Mouse (Mus musculus) neural tube, embryonic 15.5 days (tissue): ENCODE data around the gene Rab22a. TPM values are rescaled to one million over a fixed set of nuclear protein-coding genes. Genes with fewer than 3 reads are reported as not detected.
"Not testable (repeated sequence)": the region's sequence is repeated elsewhere in the genome, so short reads cannot be mapped to it uniquely, and the experiment has no call there.

Source experiments
- ATAC-seq: fragments of 200-750 bp; cut with Nextera tagmentation; 2 replicates; pipeline ENCODE4 v1.8.0; 2017; ENCODE audit warnings: mild to moderate bottlenecking, moderate TSS enrichment, moderate library complexity; ENCODE audit not compliant: low FRiP score
- H3K27ac ChIP-seq: fragments of 300-500 bp; sonication (generic); replicated peaks from 2 replicates; pipeline ENCODE4 v1.5.1; 2015; ENCODE audit warnings: mild to moderate bottlenecking, inconsistent platforms
- H3K27me3 ChIP-seq: fragments of 300-500 bp; sonication (generic); replicated peaks from 2 replicates; pipeline ENCODE4 v1.6.1; 2015; ENCODE audit warnings: inconsistent platforms
- H3K36me3 ChIP-seq: fragments of 300-500 bp; sonication (generic); 2 replicates; pipeline ENCODE4 v1.6.1; 2015; ENCODE audit warnings: inconsistent platforms
- H3K4me1 ChIP-seq: fragments of 300-500 bp; sonication (generic); 2 replicates; pipeline ENCODE4 v1.6.1; 2015; ENCODE audit warnings: inconsistent platforms
- H3K4me2 ChIP-seq: fragments of 300-500 bp; sonication (generic); 2 replicates; pipeline ENCODE4 v1.6.1; 2015; ENCODE audit warnings: inconsistent platforms, mild to moderate bottlenecking, moderate library complexity
- H3K4me3 ChIP-seq: fragments of 300-500 bp; sonication (generic); replicated peaks from 2 replicates; pipeline ENCODE4 v1.5.1; 2015; ENCODE audit warnings: mild to moderate bottlenecking, inconsistent platforms
- H3K9ac ChIP-seq: fragments of 300-500 bp; sonication (generic); replicated peaks from 2 replicates; pipeline ENCODE4 v1.6.1; 2015; ENCODE audit warnings: mild to moderate bottlenecking, inconsistent platforms
- H3K9me3 ChIP-seq: fragments of 300-500 bp; sonication (generic); replicated peaks from 2 replicates; pipeline ENCODE4 v1.6.1; 2016; ENCODE audit warnings: inconsistent platforms
- WGBS: fragments of 180-500 bp; shearing (Covaris S2); methylation state at CpG from one replicate; pipeline ENCODE4 v1.1.7; 2015; ENCODE audit warnings: mixed read lengths; 5-methylcytosine and 5-hydroxymethylcytosine counted together
- polyA plus RNA-seq: library from polyadenylated mRNA; unstranded; fragments of >200 nt; fragmentation: Nextera tagmentation; extraction: Ambion mirVana; gene quantifications from 2 replicates; pipeline ENCODE4 v1.2.1, GENCODE M21; 2015

Rab22a gene
- 30.9 and 32.7 TPM in 2 replicates for polyA plus RNA-seq

GRCm38 (mm10) chr2:173659057-173659925 is at the start of gene Rab22a:
TSS of gene Rab22a (plus strand) at chr2:173659760.
- H3K9me3 ChIP-seq, result no peaks in the 10 kb centered on the region
- no peaks in the 10 kb centered on the region for H3K27me3 ChIP-seq
- peak; percentile 98 for ATAC-seq
- H3K4me2 ChIP-seq, result peak within 1 kb of the TSS; percentile 77
- H3K9ac ChIP-seq, result peak within 1 kb of the TSS; percentile 82
- 0 out of 2 replicates have a peak, but pooled peaks cover 7% of the 10 kb centered on the region for H3K36me3 ChIP-seq
- H3K4me3 ChIP-seq, result peak within 1 kb of the TSS; percentile 98
- peaks cover 41% of the 10 kb centered on the region for H3K4me1 ChIP-seq
- WGBS, result under 1% methylated on average over 53 of the region's 55 CpGs
- H3K27ac ChIP-seq, result peak within 1 kb of the TSS; percentile 46

GRCm38 (mm10) chr2:173615378-173616081 is 44.0 kb upstream of the Rab22a start:
- Histone ChIP-seq H3K27me3 (no peaks in the 10 kb centered on the region), H3K4me2 (no peak overlapping the region), H3K9me3 (0 out of 2 replicates have a peak, but pooled peaks cover 4% of the 10 kb centered on the region), H3K27ac (no peak overlapping the region), H3K9ac (no peak overlapping the region), H3K4me3 (no peak overlapping the region), H3K36me3 (no peaks in the 10 kb centered on the region), H3K4me1 (peaks cover 10% of the 10 kb centered on the region; the same call in 1 of the 2 replicates)
- ATAC-seq, result no peak; the same call in 1 of the 2 replicates
- WGBS, result 38% methylated on average over 11 of the region's 11 CpGs

- no peaks in the 10 kb centered on the region for H3K27me3 ChIP-seq
- H3K9ac ChIP-seq, result no peak overlapping the region
- H3K27ac ChIP-seq, result no peak overlapping the region
- H3K9me3 ChIP-seq, result 0 out of 2 replicates have a peak, but pooled peaks cover 4% of the 10 kb centered on the region
- no peak overlapping the region for H3K4me2 ChIP-seq
- H3K4me1 ChIP-seq, result peaks cover 5% of the 10 kb centered on the region; the same call in 1 of the 2 replicates
- 54% methylated on average over 7 of the region's 7 CpGs for WGBS
- ATAC-seq, result no peak
- H3K36me3 ChIP-seq, result no peaks in the 10 kb centered on the region
- no peak overlapping the region for H3K4me3 ChIP-seq
These were observed 43.4 kb upstream of the Rab22a start for GRCm38 (mm10) chr2:173616156-173616555.

- no peak overlapping the region for H3K4me2 ChIP-seq
- H3K9me3 ChIP-seq, result 0 out of 2 replicates have a peak, but pooled peaks cover 4% of the 10 kb centered on the region
- H3K9ac ChIP-seq, result no peak overlapping the region
- no peak overlapping the region for H3K27ac ChIP-seq
- no peaks in the 10 kb centered on the region for H3K27me3 ChIP-seq
- H3K36me3 ChIP-seq, result no peaks in the 10 kb centered on the region
- no peak overlapping the region for H3K4me3 ChIP-seq
- ATAC-seq, result no peak
- H3K4me1 ChIP-seq, result peaks cover 4% of the 10 kb centered on the region; the same call in 1 of the 2 replicates
- 95% methylated on average over 5 of the region's 5 CpGs for WGBS
These were observed 40.4 kb upstream of the Rab22a start for GRCm38 (mm10) chr2:173619132-173619531.

GRCm38 (mm10) chr2:173620645-173621044 is 38.9 kb upstream of the Rab22a start:
- H3K9ac ChIP-seq, result no peak overlapping the region
- no peak overlapping the region for H3K4me2 ChIP-seq
- no peaks in the 10 kb centered on the region for H3K27me3 ChIP-seq
- no peak overlapping the region for H3K4me3 ChIP-seq
- WGBS, result 97% methylated on average over 4 of the region's 4 CpGs
- H3K27ac ChIP-seq, result no peak overlapping the region
- H3K4me1 ChIP-seq, result peaks cover 8% of the 10 kb centered on the region; the same call in 1 of the 2 replicates
- no peak for ATAC-seq
- H3K36me3 ChIP-seq, result no peaks in the 10 kb centered on the region
- H3K9me3 ChIP-seq, result 0 out of 2 replicates have a peak, but pooled peaks cover 4% of the 10 kb centered on the region

GRCm38 (mm10) chr2:173622173-173622601 is 37.4 kb upstream of the Rab22a start:
- H3K4me1 ChIP-seq, result peaks cover 8% of the 10 kb centered on the region; the same call in 1 of the 2 replicates
- H3K9ac ChIP-seq, result no peak overlapping the region
- no peaks in the 10 kb centered on the region for H3K36me3 ChIP-seq
- H3K9me3 ChIP-seq, result no peaks in the 10 kb centered on the region
- H3K4me3 ChIP-seq, result no peak overlapping the region
- H3K27ac ChIP-seq, result no peak overlapping the region
- WGBS, result 34% methylated on average over 7 of the region's 7 CpGs
- H3K4me2 ChIP-seq, result no peak overlapping the region
- ATAC-seq, result no peak
- H3K27me3 ChIP-seq, result no peaks in the 10 kb centered on the region

GRCm38 (mm10) chr2:173624667-173625066 is 34.9 kb upstream of the Rab22a start:
- Histone ChIP-seq H3K9me3 (no peaks in the 10 kb centered on the region), H3K27ac (no peak overlapping the region)
- no peak for ATAC-seq

GRCm38 (mm10) chr2:173625786-173626185 is 33.8 kb upstream of the Rab22a start:
- H3K4me1 ChIP-seq, result peaks cover 8% of the 10 kb centered on the region; the same call in 1 of the 2 replicates
- H3K27ac ChIP-seq, result no peak overlapping the region
- H3K27me3 ChIP-seq, result no peaks in the 10 kb centered on the region
- ATAC-seq, result no peak
- no peak overlapping the region for H3K4me2 ChIP-seq
- H3K9ac ChIP-seq, result no peak overlapping the region
- 92% methylated on average over 3 of the region's 3 CpGs for WGBS
- no peaks in the 10 kb centered on the region for H3K9me3 ChIP-seq
- H3K36me3 ChIP-seq, result no peaks in the 10 kb centered on the region
- H3K4me3 ChIP-seq, result no peak overlapping the region

More at GRCm38 (mm10) chr2:173624667-173625066, 34.9 kb upstream of the Rab22a start:
- Histone ChIP-seq H3K4me1 (peaks cover 8% of the 10 kb centered on the region; the same call in 1 of the 2 replicates), H3K4me3 (no peak overlapping the region), H3K27me3 (no peaks in the 10 kb centered on the region), H3K9ac (no peak overlapping the region), H3K36me3 (no peaks in the 10 kb centered on the region), H3K4me2 (no peak overlapping the region)
- whole genome bisulfite sequencing, result 71% methylated on average over 7 of the region's 7 CpGs

GRCm38 (mm10) chr2:173634106-173634505 is 25.5 kb upstream of the Rab22a start:
- 88% methylated on average over 15 of the region's 15 CpGs for WGBS
- ATAC-seq, H3K9me3 ChIP-seq, H3K9ac ChIP-seq, H3K4me3 ChIP-seq, H3K4me1 ChIP-seq, H3K27me3 ChIP-seq, H3K4me2 ChIP-seq, H3K27ac ChIP-seq, H3K36me3 ChIP-seq: not testable (repeated sequence)

GRCm38 (mm10) chr2:173641370-173641769 is 18.2 kb upstream of the Rab22a start:
- no peak overlapping the region for H3K4me3 ChIP-seq
- no peaks in the 10 kb centered on the region for H3K4me1 ChIP-seq
- H3K36me3 ChIP-seq, result no peaks in the 10 kb centered on the region
- H3K4me2 ChIP-seq, result no peak overlapping the region
- no peaks in the 10 kb centered on the region; the same call in 1 of the 2 replicates for H3K9me3 ChIP-seq
- H3K27me3 ChIP-seq, result no peaks in the 10 kb centered on the region
- no peak overlapping the region for H3K9ac ChIP-seq
- no peak for ATAC-seq
- no peak overlapping the region for H3K27ac ChIP-seq

GRCm38 (mm10) chr2:173642262-173642999 is 17.1 kb upstream of the Rab22a start:
- ATAC-seq, result no peak
- no peak overlapping the region for H3K4me2 ChIP-seq
- WGBS, result 49% methylated on average over 15 of the region's 15 CpGs
- no peak overlapping the region for H3K27ac ChIP-seq
- no peaks in the 10 kb centered on the region for H3K27me3 ChIP-seq
- H3K9me3 ChIP-seq, result no peaks in the 10 kb centered on the region; the same call in 1 of the 2 replicates
- no peak overlapping the region for H3K4me3 ChIP-seq
- no peaks in the 10 kb centered on the region for H3K36me3 ChIP-seq
- H3K9ac ChIP-seq, result no peak overlapping the region
- H3K4me1 ChIP-seq, result no peaks in the 10 kb centered on the region
